Mouse (Mus musculus) brain, embryonic 14.5 days (tissue): ENCODE data around the gene Stox2.

Experiments
- CTCF ChIP-seq: fragments of 200-500 bp; IDR thresholded peaks from 2 replicates; pipeline ENCODE4 v1.5.1; 2012; ENCODE audit warnings: inconsistent platforms, mild to moderate bottlenecking, moderate library complexity, borderline replicate concordance; ENCODE audit not compliant: insufficient read depth, insufficient read length; ENCODE audit errors: extremely low read depth
- POLR2A ChIP-seq: fragments of 200-500 bp; IDR thresholded peaks from 2 replicates; pipeline ENCODE4 v1.6.1; 2012; ENCODE audit warnings: mild to moderate bottlenecking, inconsistent platforms, borderline replicate concordance; ENCODE audit not compliant: poor library complexity, insufficient read depth, insufficient read length, severe bottlenecking; ENCODE audit errors: extremely low read depth

DNA sequence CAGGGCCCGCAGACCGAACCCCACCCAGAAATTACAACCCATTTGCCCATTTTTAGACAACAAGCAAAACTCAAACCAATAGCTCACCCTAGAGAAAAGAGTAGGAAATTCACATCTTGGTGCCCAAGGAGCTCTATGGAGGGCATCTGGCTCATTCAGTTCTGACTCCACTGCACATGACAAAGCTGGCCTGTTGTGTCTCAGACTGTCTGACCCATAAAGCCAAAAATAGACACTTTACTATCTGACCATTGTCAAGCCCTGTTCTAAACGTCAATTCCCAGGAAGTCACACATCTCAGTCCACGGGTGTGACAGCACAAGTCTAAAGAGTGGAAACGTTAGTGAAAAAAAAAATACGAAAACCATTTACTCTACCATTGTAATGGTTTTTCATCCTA, 79.1 kb downstream of the Stox2 start:
- no peak for TF ChIP-seq POLR2A
- no peak for TF ChIP-seq CTCF
